In the genomic region with DNA sequence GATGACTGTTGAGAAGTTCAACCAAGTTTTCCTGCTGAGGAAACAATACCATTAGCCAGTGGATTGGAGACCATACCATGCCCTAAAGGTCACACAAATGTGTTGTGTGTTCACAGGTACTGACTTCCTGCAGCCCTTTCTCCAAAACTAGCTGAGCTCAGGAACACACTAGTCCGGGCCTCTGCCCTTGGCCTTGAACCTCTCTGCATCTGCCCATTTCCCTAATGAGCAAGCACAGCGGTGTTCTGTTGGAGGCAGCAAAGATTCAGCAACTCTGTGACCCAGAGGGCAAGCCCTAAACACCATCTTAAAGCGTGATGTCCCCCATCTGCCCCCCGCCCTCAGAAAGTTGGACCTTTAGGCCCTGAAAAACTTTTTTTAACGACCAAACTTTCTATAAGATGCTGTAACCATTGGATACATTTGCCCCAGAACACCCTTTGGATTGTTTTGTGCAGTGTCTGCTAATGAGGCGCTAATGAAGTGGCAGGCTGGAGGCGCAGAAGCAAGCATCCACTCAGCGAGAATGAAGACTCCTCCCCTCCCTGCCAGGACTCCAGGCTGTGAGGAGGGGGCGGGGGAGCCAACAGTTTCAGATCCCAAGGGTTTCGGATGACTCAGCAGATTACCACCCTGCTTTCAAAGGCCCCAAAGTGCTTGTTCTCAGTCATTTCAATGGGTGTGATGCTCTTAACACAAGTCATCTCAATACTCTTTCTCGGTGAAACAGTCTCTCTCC, we compare ENCODE assay signal across 15 mouse cellular contexts. TPM values are rescaled to one million over a fixed set of nuclear protein-coding genes. Genes with fewer than 3 reads are reported as not detected.
A peak's percentile ranks its signal among the peaks of the same experiment; 100 is the strongest.
DNase-seq lines count a peak whose midpoint lies in the region; ATAC-seq and TF ChIP-seq lines count a peak whose summit lies in the region.
"Had no signal": no experiment of that assay in that cellular context is flagged by ENCODE, and none has a peak within 500 bp of the region (broad histone marks: within the 10 kb centered on the region; RNA-seq: fewer than 3 reads in every experiment).

No protein-coding gene starts in this region.

- no peaks in the 10 kb centered on the region for H3K36me3 ChIP-seq in kidney, embryonic 15.5 days
- H3K36me3 ChIP-seq in forebrain, embryonic 11.5 days (ENCODE audit: control insufficient read depth, insufficient read depth, low read length): no peaks in the 10 kb centered on the region
- H3K36me3 ChIP-seq in hindbrain, postnatal 0 days (ENCODE audit: insufficient read depth, low read length): no peaks in the 10 kb centered on the region
- no peaks in the 10 kb centered on the region for H3K36me3 ChIP-seq in heart, adult 2 months (ENCODE audit: control insufficient read depth, insufficient read depth, low read length)
- H3K36me3 ChIP-seq: heart, embryonic 13.5 days; neural tube, embryonic 13.5 days had no signal

- no peaks in the 10 kb centered on the region for H3K9me3 ChIP-seq in kidney, embryonic 15.5 days (replicated peaks)
- H3K9me3 ChIP-seq in forebrain, embryonic 11.5 days (ENCODE audit: control insufficient read depth, low read length): no peaks in the 10 kb centered on the region
- H3K9me3 ChIP-seq in hindbrain, postnatal 0 days (ENCODE audit: low read length): no peaks in the 10 kb centered on the region
- H3K9me3 ChIP-seq: heart, embryonic 13.5 days; neural tube, embryonic 13.5 days had no signal

- H3K27ac ChIP-seq in kidney, embryonic 15.5 days: no peak overlapping the region
- H3K27ac ChIP-seq in forebrain, embryonic 11.5 days (ENCODE audit: low read depth, low read length): no peak overlapping the region
- no peak overlapping the region for H3K27ac ChIP-seq in hindbrain, postnatal 0 days
- no peak overlapping the region for H3K27ac ChIP-seq in heart, adult 2 months
- H3K27ac ChIP-seq: heart, embryonic 13.5 days; macrophage; neural tube, embryonic 13.5 days had no signal

- 0 out of 2 replicates have a peak overlapping the region, but pooled peaks have one; percentile 4 for H3K4me2 ChIP-seq in kidney, embryonic 15.5 days
- H3K4me2 ChIP-seq in forebrain, embryonic 11.5 days (ENCODE audit: low read depth, low read length, severe bottlenecking): no peak overlapping the region
- no peak overlapping the region for H3K4me2 ChIP-seq in hindbrain, postnatal 0 days (ENCODE audit: low read depth, low read length)
- H3K4me2 ChIP-seq: heart, embryonic 13.5 days; neural tube, embryonic 13.5 days had no signal

- H3K4me3 ChIP-seq in kidney, embryonic 15.5 days (replicated peaks): no peak overlapping the region
- no peak overlapping the region for H3K4me3 ChIP-seq in forebrain, embryonic 11.5 days (ENCODE audit: low read depth, low read length)
- H3K4me3 ChIP-seq in hindbrain, postnatal 0 days (ENCODE audit: low read length): no peak overlapping the region
- no peak overlapping the region for H3K4me3 ChIP-seq in heart, adult 2 months
- H3K4me3 ChIP-seq: heart, embryonic 13.5 days; neural tube, embryonic 13.5 days had no signal

- intact Hi-C loops in heart, adult 2 months (cut with DNase I): no loop called here

- peak; percentile 29; the same call in 1 of the 2 replicates for ATAC-seq in kidney, embryonic 15.5 days (replicated peaks; ENCODE audit: low FRiP score)
- ATAC-seq in forebrain, embryonic 11.5 days (replicated peaks; ENCODE audit: low FRiP score): peak; percentile 88
- ATAC-seq in hindbrain, postnatal 0 days: peak; percentile 29; the same call in 1 of the 2 replicates
- ATAC-seq in activated CD4-positive, CD25-positive, alpha-beta regulatory T cell, adult 4 months: no peak

- no peak for DNase-seq in kidney, postnatal 25 days
- DNase-seq in Muller cell, postnatal 12 days (ENCODE audit: inconsistent ontology term): peak; percentile 78
- peak; percentile 85 for DNase-seq in forebrain, embryonic 11.5 days (ENCODE audit: low spot score)
- peak; percentile 25 for DNase-seq in hindbrain, postnatal 0 days (ENCODE audit: low spot score)
- no peak for DNase-seq in heart, adult 2 months
- no peak for DNase-seq in adrenal gland, postnatal 10 days
- DNase-seq: kidney, adult 11 months; liver; thymus, postnatal 14 days had no signal

- H3K79me2 ChIP-seq in heart, adult 2 months (replicated peaks; ENCODE audit: control insufficient read depth, insufficient read depth, low read length): no peaks in the 10 kb centered on the region

- peaks cover 7% of the 10 kb centered on the region; the same call in 1 of the 2 replicates for H3K4me1 ChIP-seq in kidney, embryonic 15.5 days
- H3K4me1 ChIP-seq in forebrain, embryonic 11.5 days (replicated peaks; ENCODE audit: control insufficient read depth, insufficient read depth, low read length): peaks cover 6% of the 10 kb centered on the region; the same call in 1 of the 2 replicates
- H3K4me1 ChIP-seq in hindbrain, postnatal 0 days (ENCODE audit: insufficient read depth, low read length): 0 out of 2 replicates have a peak, but pooled peaks cover 5% of the 10 kb centered on the region
- H3K4me1 ChIP-seq in heart, adult 2 months (ENCODE audit: control insufficient read depth, insufficient read depth, low read length): no peaks in the 10 kb centered on the region; the same call in 1 of the 2 replicates

- H3K9ac ChIP-seq in kidney, embryonic 15.5 days: no peak overlapping the region
- H3K9ac ChIP-seq in forebrain, embryonic 11.5 days (ENCODE audit: low read length): no peak overlapping the region
- no peak overlapping the region for H3K9ac ChIP-seq in hindbrain, postnatal 0 days (replicated peaks; ENCODE audit: low read length)
- no peak overlapping the region for H3K9ac ChIP-seq in heart, adult 2 months (ENCODE audit: low read depth, low read length)
- H3K9ac ChIP-seq: heart, embryonic 13.5 days; neural tube, embryonic 13.5 days had no signal

- TF ChIP-seq EP300 in heart, adult 2 months (IDR thresholded peaks at IDR 0.05; ENCODE audit: insufficient read depth, low read depth, low read length): no peak

- WGBS in kidney, embryonic 15.5 days: 14% methylated on average over 11 of the region's 11 CpGs
- WGBS in forebrain, embryonic 11.5 days: 7% methylated on average over 11 of the region's 11 CpGs
- 20% methylated on average over 11 of the region's 11 CpGs for WGBS in hindbrain, postnatal 0 days
- 31% methylated on average over 11 of the region's 11 CpGs for WGBS in heart, adult 2 months

- no peak for TF ChIP-seq CTCF in hindbrain, postnatal 0 days (IDR thresholded peaks at IDR 0.05; ENCODE audit: low read depth)
- no peak for TF ChIP-seq CTCF in heart, adult 2 months (IDR thresholded peaks at IDR 0.05)

- no peaks in the 10 kb centered on the region; the same call in 1 of the 2 replicates for H3K27me3 ChIP-seq in kidney, embryonic 15.5 days
- H3K27me3 ChIP-seq in forebrain, embryonic 11.5 days (ENCODE audit: control insufficient read depth, insufficient read depth, low read length): no peaks in the 10 kb centered on the region
- H3K27me3 ChIP-seq in hindbrain, postnatal 0 days (ENCODE audit: insufficient read depth, low read length): no peaks in the 10 kb centered on the region
- H3K27me3 ChIP-seq in heart, adult 2 months (ENCODE audit: control insufficient read depth, insufficient read depth, low read length): no peaks in the 10 kb centered on the region
- H3K27me3 ChIP-seq: heart, embryonic 13.5 days; neural tube, embryonic 13.5 days had no signal

- no peak for TF ChIP-seq POLR2A in heart, adult 2 months (IDR thresholded peaks at IDR 0.05; ENCODE audit: insufficient read depth, low read depth, low read length)

RNA-seq across cellular contexts. Expression of a gene that starts 21.7 kb away (rescaled TPM):
- 0.51 and 0.72 TPM in 2 replicates for polyA plus RNA-seq in kidney, embryonic 15.5 days (2015; fragmentation: Nextera tagmentation; extraction: Ambion mirVana)
- polyA plus RNA-seq in forebrain, embryonic 11.5 days (2014; fragmentation: Nextera tagmentation; extraction: Ambion mirVana): 3.0 and 3.6 TPM in 2 replicates
- 157 and 198 TPM in 2 replicates for total RNA-seq in hindbrain, postnatal 0 days (2014; rRNA removed)
- polyA plus RNA-seq in hindbrain, postnatal 0 days (2015; fragmentation: Nextera tagmentation; extraction: Ambion mirVana): 25.0 and 28.6 TPM in 2 replicates
- polyA plus RNA-seq in activated CD4-positive, CD25-positive, alpha-beta regulatory T cell, adult 4 months (2017; shearing (Covaris generic)): not detected
- 1 to 10 TPM; 5.9 to 6.0 TPM for total RNA-seq in heart, adult 2 months (2021)
- 8.0 and 9.8 TPM in 2 replicates for polyA plus RNA-seq in heart, adult 2 months (2012; rRNA removed)
- total RNA-seq in adrenal gland, postnatal 10 days (2021): 1 to 10 TPM; 1.6 to 1.7 TPM
- total RNA-seq: common myeloid progenitor, adult 5-6 weeks had no signal
- polyA plus RNA-seq: macrophage had no signal

Comparison
In these comparisons a context has a peak if more than half of its experiments do, and no peak if none do; other contexts are left out.
1. DNase-seq: peak in Muller cell, postnatal 12 days (single experiment), forebrain, embryonic 11.5 days (single experiment) and hindbrain, postnatal 0 days (single experiment); none in kidney, postnatal 25 days (0 of 2), heart, adult 2 months (0 of 2) and adrenal gland, postnatal 10 days (single experiment).